Mouse (Mus musculus): Measurements from ENCODE around the gene Fig4.

Gene Fig4

GRCm38 (mm10) chr10:41223499-41223898 lies 79.6 kb downstream of the Fig4 start:
- ATAC-seq (ENCODE audit: insufficient number of reproducible peaks, low FRiP score, low TSS enrichment) = no peak

GRCm38 (mm10) chr10:41221204-41221603 lies 81.9 kb downstream of the Fig4 start:
- ATAC-seq (ENCODE audit: insufficient number of reproducible peaks, low FRiP score, low TSS enrichment) = no peak

- ATAC-seq (ENCODE audit: insufficient number of reproducible peaks, low FRiP score, low TSS enrichment) = no peak
Measured at GRCm38 (mm10) chr10:41218897-41219296, 84.2 kb downstream of the Fig4 start.

GRCm38 (mm10) chr10:41214083-41214482 lies 89.0 kb downstream of the Fig4 start:
- ATAC-seq (ENCODE audit: insufficient number of reproducible peaks, low FRiP score, low TSS enrichment) = no peak

GRCm38 (mm10) chr10:41209538-41209937 lies 93.5 kb downstream of the Fig4 start:
- ATAC-seq (ENCODE audit: insufficient number of reproducible peaks, low FRiP score, low TSS enrichment) = no peak

GRCm38 (mm10) chr10:41208860-41209377 lies 94.1 kb downstream of the Fig4 start:
- ATAC-seq (ENCODE audit: insufficient number of reproducible peaks, low FRiP score, low TSS enrichment) = no peak

- no peak for ATAC-seq (ENCODE audit: insufficient number of reproducible peaks, low FRiP score, low TSS enrichment)
Measured at GRCm38 (mm10) chr10:41205647-41206046, 97.4 kb downstream of the Fig4 start.

GRCm38 (mm10) chr10:41204637-41205315 lies 98.3 kb downstream of the Fig4 start:
- ATAC-seq (ENCODE audit: insufficient number of reproducible peaks, low FRiP score, low TSS enrichment) = no peak

GRCm38 (mm10) chr10:41204191-41204590 lies 98.9 kb downstream of the Fig4 start:
- no peak for ATAC-seq (ENCODE audit: insufficient number of reproducible peaks, low FRiP score, low TSS enrichment)

GRCm38 (mm10) chr10:41198719-41199118 lies 104.3 kb downstream of the Fig4 start:
- ATAC-seq (ENCODE audit: insufficient number of reproducible peaks, low FRiP score, low TSS enrichment) = no peak

- no peak for ATAC-seq (ENCODE audit: insufficient number of reproducible peaks, low FRiP score, low TSS enrichment)
Measured at GRCm38 (mm10) chr10:41197788-41198187, 105.3 kb downstream of the Fig4 start.

GRCm38 (mm10) chr10:41196295-41196694 lies 106.8 kb downstream of the Fig4 start:
- no peak for ATAC-seq (ENCODE audit: insufficient number of reproducible peaks, low FRiP score, low TSS enrichment)

- ATAC-seq (ENCODE audit: insufficient number of reproducible peaks, low FRiP score, low TSS enrichment) = no peak
Measured at GRCm38 (mm10) chr10:41189392-41189791, 113.7 kb downstream of the Fig4 start.

GRCm38 (mm10) chr10:41183975-41184374 lies 119.1 kb downstream of the Fig4 start:
- ATAC-seq (ENCODE audit: insufficient number of reproducible peaks, low FRiP score, low TSS enrichment) = no peak

GRCm38 (mm10) chr10:41182644-41183043 lies 120.4 kb downstream of the Fig4 start:
- ATAC-seq (ENCODE audit: insufficient number of reproducible peaks, low FRiP score, low TSS enrichment) = no peak

GRCm38 (mm10) chr10:41166141-41166540 lies 136.9 kb downstream of the Fig4 start:
- ATAC-seq (ENCODE audit: insufficient number of reproducible peaks, low FRiP score, low TSS enrichment) = no peak

- no peak for ATAC-seq (ENCODE audit: insufficient number of reproducible peaks, low FRiP score, low TSS enrichment)
Measured at GRCm38 (mm10) chr10:41163108-41163507, 140.0 kb downstream of the Fig4 start.

GRCm38 (mm10) chr10:41157296-41157695 lies 145.8 kb downstream of the Fig4 start:
- ATAC-seq (ENCODE audit: insufficient number of reproducible peaks, low FRiP score, low TSS enrichment) = no peak

- no peak for ATAC-seq (ENCODE audit: insufficient number of reproducible peaks, low FRiP score, low TSS enrichment)
Measured at GRCm38 (mm10) chr10:41156693-41157092, 146.4 kb downstream of the Fig4 start.

GRCm38 (mm10) chr10:41153229-41153750 lies 149.8 kb downstream of the Fig4 start:
- ATAC-seq (ENCODE audit: insufficient number of reproducible peaks, low FRiP score, low TSS enrichment) = no peak

GRCm38 (mm10) chr10:41151901-41152300 lies 151.2 kb downstream of the Fig4 start:
- no peak for ATAC-seq (ENCODE audit: insufficient number of reproducible peaks, low FRiP score, low TSS enrichment)

GRCm38 (mm10) chr10:41151441-41151840 lies 151.6 kb downstream of the Fig4 start:
- ATAC-seq (ENCODE audit: insufficient number of reproducible peaks, low FRiP score, low TSS enrichment) = no peak

Data from cerebellum, adult (tissue).